Mouse (Mus musculus) regulatory T cell (primary cell): Measurements from ENCODE around the gene Rassf6.

ENCODE experiments used
- in situ Hi-C: fragments of 300-600 bp; cut with MboI, MseI; formaldehyde crosslinking; loops from one replicate; pipeline ENCODE4 v1.15.1; 2025; ENCODE audit warnings: high pct_unique_total_duplicates

Rassf6 gene

GRCm38 (mm10) chr5:90640286-90641217 is at the start of gene Rassf6:
TSS of gene Rassf6 (minus strand) at chr5:90640657.
- in situ Hi-C loops, result no loop called here

- in situ Hi-C loops, result no loop called here
Measured at GRCm38 (mm10) chr5:90689426-90690128, 49.1 kb upstream of the Rassf6 start.

GRCm38 (mm10) chr5:90687913-90688312 is 47.5 kb upstream of the Rassf6 start:
- in situ Hi-C loops, result no loop called here

- in situ Hi-C loops, result no loop called here
Measured at GRCm38 (mm10) chr5:90684994-90685393, 44.5 kb upstream of the Rassf6 start.

GRCm38 (mm10) chr5:90681842-90682241 is 41.4 kb upstream of the Rassf6 start:
- in situ Hi-C loops, result no loop called here

GRCm38 (mm10) chr5:90677560-90677959 is 37.1 kb upstream of the Rassf6 start:
- in situ Hi-C loops, result no loop called here

- in situ Hi-C loops, result loop anchor here (5.0 kb wide), 1 partner anchor 245 kb away; no protein-coding TSS in a partner anchor
Measured at GRCm38 (mm10) chr5:90661852-90662251, 21.4 kb upstream of the Rassf6 start.

- in situ Hi-C loops, result loop anchor here (5.0 kb wide), 1 partner anchor 246 kb away; no protein-coding TSS in a partner anchor
Measured at GRCm38 (mm10) chr5:90661436-90661835, 21.0 kb upstream of the Rassf6 start.

GRCm38 (mm10) chr5:90660411-90660810 is 20.0 kb upstream of the Rassf6 start:
- in situ Hi-C loops, result loop anchor here (5.0 kb wide), 1 partner anchor 247 kb away; no protein-coding TSS in a partner anchor

- in situ Hi-C loops, result loop anchor here (5.0 kb wide), 1 partner anchor 131 kb away; the partner anchor contains the start of gene Cxcl3
Measured at GRCm38 (mm10) chr5:90656681-90657080, 16.2 kb upstream of the Rassf6 start.

- in situ Hi-C loops, result loop anchor here (5.0 kb wide), 1 partner anchor 131 kb away; the partner anchor contains the start of gene Cxcl3
Measured at GRCm38 (mm10) chr5:90655891-90656290, 15.4 kb upstream of the Rassf6 start.

GRCm38 (mm10) chr5:90654798-90655197 is 14.3 kb upstream of the Rassf6 start:
- in situ Hi-C loops, result loop anchor here (5.0 kb wide), 1 partner anchor 133 kb away; the partner anchor contains the start of gene Cxcl3

GRCm38 (mm10) chr5:90652724-90653123 is 12.3 kb upstream of the Rassf6 start:
- in situ Hi-C loops, result no loop called here

- in situ Hi-C loops, result no loop called here
Measured at GRCm38 (mm10) chr5:90650466-90651150, 10.2 kb upstream of the Rassf6 start.

- in situ Hi-C loops, result no loop called here
Measured at GRCm38 (mm10) chr5:90647473-90647872, 7.0 kb upstream of the Rassf6 start.

- in situ Hi-C loops, result no loop called here
Measured at GRCm38 (mm10) chr5:90646398-90646797, 5.9 kb upstream of the Rassf6 start.

- in situ Hi-C loops, result no loop called here
Measured at GRCm38 (mm10) chr5:90645579-90645978, 5.1 kb upstream of the Rassf6 start.

GRCm38 (mm10) chr5:90641218-90641610 is 757 bp upstream of the Rassf6 start:
- in situ Hi-C loops, result no loop called here

GRCm38 (mm10) chr5:90634885-90635284 is 5.6 kb downstream of the Rassf6 start:
- in situ Hi-C loops, result no loop called here

- in situ Hi-C loops, result no loop called here
Measured at GRCm38 (mm10) chr5:90628530-90628929, 11.9 kb downstream of the Rassf6 start.

GRCm38 (mm10) chr5:90628011-90628410 is 12.4 kb downstream of the Rassf6 start:
- in situ Hi-C loops, result no loop called here

- in situ Hi-C loops, result no loop called here
Measured at GRCm38 (mm10) chr5:90627423-90627822, 13.0 kb downstream of the Rassf6 start.
